Mouse (Mus musculus) E14TG2a.4 (cell line): ENCODE data around the gene Kras.

Experiments
- CTCF ChIP-seq: conservative IDR thresholded peaks from 2 replicates; pipeline ENCODE4 v1.5.1; 2014; ENCODE audit warnings: low read length
- NANOG ChIP-seq: IDR thresholded peaks from 2 replicates; pipeline ENCODE4 v1.6.1; 2014; ENCODE audit warnings: borderline replicate concordance, low read length, mixed read lengths
- POU5F1 ChIP-seq: IDR thresholded peaks from 2 replicates; pipeline ENCODE4 v1.6.1; 2014; ENCODE audit warnings: low read length, borderline replicate concordance

DNA sequence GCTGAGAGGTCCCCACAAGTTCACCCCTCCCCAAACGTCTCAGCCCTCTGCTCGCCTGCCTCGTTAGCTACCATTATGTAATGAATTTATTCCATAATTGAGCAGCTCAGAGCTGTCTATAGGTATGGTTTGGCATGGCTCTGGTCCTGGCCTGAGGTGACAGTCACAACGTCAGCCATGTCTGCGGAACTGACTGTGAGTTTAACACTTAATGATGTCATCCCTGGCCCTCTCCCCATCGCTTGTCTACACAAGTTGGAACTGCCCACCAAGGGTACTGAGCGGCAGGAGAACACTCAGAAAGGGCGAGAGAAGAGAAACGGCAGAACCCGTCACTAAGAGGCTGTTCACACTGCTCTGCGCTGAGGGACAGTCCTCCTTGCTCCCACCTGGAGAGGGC, 45.1 kb upstream of the Kras start:
- no peak for TF ChIP-seq CTCF
- TF ChIP-seq POU5F1, result no peak
- no peak for TF ChIP-seq NANOG
